Mouse (Mus musculus) limb, embryonic 13.5 days (tissue): ENCODE measurements around the gene Sirpa. TPM values are rescaled to one million over a fixed set of nuclear protein-coding genes. Genes with fewer than 3 reads are reported as not detected.

Experiments used
- ATAC-seq: fragments of 200-750 bp; cut with Nextera tagmentation; 2 replicates; pipeline ENCODE4 v1.8.0; 2017; ENCODE audit warnings: low read depth, moderate number of reproducible peaks, moderate TSS enrichment; ENCODE audit not compliant: low FRiP score
- H3K27ac ChIP-seq: fragments of 300-500 bp; sonication (generic); 2 replicates; pipeline ENCODE4 v1.5.1; 2015; ENCODE audit warnings: inconsistent platforms, mild to moderate bottlenecking, moderate library complexity
- H3K27me3 ChIP-seq: fragments of 300-500 bp; sonication (generic); 2 replicates; pipeline ENCODE4 v1.6.1; 2015; ENCODE audit warnings: mild to moderate bottlenecking, inconsistent platforms
- H3K36me3 ChIP-seq: fragments of 300-500 bp; sonication (generic); 2 replicates; pipeline ENCODE4 v1.6.1; 2015; ENCODE audit warnings: inconsistent platforms, mild to moderate bottlenecking, moderate library complexity
- H3K4me1 ChIP-seq: fragments of 300-500 bp; sonication (generic); 2 replicates; pipeline ENCODE4 v1.6.1; 2015; ENCODE audit warnings: inconsistent platforms
- H3K4me2 ChIP-seq: fragments of 300-500 bp; sonication (generic); replicated peaks from 2 replicates; pipeline ENCODE4 v1.6.1; 2015; ENCODE audit warnings: inconsistent platforms, mild to moderate bottlenecking, moderate library complexity
- H3K4me3 ChIP-seq: fragments of 300-500 bp; sonication (generic); 2 replicates; pipeline ENCODE4 v1.5.1; 2015; ENCODE audit warnings: moderate library complexity, mild to moderate bottlenecking, inconsistent platforms
- H3K9ac ChIP-seq: fragments of 300-500 bp; sonication (generic); 2 replicates; pipeline ENCODE4 v1.6.1; 2015; ENCODE audit warnings: mild to moderate bottlenecking, inconsistent platforms
- H3K9me3 ChIP-seq: fragments of 300-500 bp; sonication (generic); 2 replicates; pipeline ENCODE4 v1.6.1; 2016; ENCODE audit warnings: inconsistent platforms
- WGBS: fragments of 180-500 bp; shearing (Covaris S2); methylation state at CpG from one replicate; pipeline ENCODE4 v1.1.7; 2015; 5-methylcytosine and 5-hydroxymethylcytosine counted together
- polyA plus RNA-seq: library from polyadenylated mRNA; unstranded; fragments of >200 nt; fragmentation: Nextera tagmentation; extraction: Ambion mirVana; gene quantifications from 2 replicates; pipeline ENCODE4 v1.2.1, GENCODE M21; 2015

Sirpa gene
- polyA plus RNA-seq, 1 experiment from 2014 or later = 21.2 TPM

DNA sequence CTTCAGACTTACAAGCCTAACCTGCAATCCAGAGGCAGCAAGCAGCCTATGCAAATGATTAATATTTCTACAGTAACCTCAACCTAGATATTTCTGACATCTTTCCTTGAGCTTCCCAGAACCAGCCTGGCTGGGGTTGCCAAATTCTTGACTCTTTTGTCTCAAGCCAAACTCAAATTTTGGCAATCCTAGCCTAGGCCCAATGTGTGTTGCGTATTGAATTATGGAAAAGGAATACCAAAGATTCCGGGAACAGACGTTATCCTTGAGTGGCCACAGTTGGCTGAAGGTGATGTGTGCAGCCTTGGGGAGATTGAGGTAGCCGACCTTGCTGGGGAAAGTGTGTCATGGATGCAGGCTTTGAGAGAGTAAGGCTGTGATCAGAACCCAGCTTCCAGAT, 66.2 kb downstream of the Sirpa start:
- H3K9me3 ChIP-seq = no peaks in the 10 kb centered on the region
- ATAC-seq = no peak
- H3K4me1 ChIP-seq = no peaks in the 10 kb centered on the region
- H3K27me3 ChIP-seq = no peaks in the 10 kb centered on the region
- no peak overlapping the region for H3K4me3 ChIP-seq
- no peak overlapping the region for H3K9ac ChIP-seq
- H3K36me3 ChIP-seq = no peaks in the 10 kb centered on the region
- no peak overlapping the region for H3K4me2 ChIP-seq
- 85% methylated on average over 4 of the region's 4 CpGs for WGBS
- no peak overlapping the region for H3K27ac ChIP-seq

DNA sequence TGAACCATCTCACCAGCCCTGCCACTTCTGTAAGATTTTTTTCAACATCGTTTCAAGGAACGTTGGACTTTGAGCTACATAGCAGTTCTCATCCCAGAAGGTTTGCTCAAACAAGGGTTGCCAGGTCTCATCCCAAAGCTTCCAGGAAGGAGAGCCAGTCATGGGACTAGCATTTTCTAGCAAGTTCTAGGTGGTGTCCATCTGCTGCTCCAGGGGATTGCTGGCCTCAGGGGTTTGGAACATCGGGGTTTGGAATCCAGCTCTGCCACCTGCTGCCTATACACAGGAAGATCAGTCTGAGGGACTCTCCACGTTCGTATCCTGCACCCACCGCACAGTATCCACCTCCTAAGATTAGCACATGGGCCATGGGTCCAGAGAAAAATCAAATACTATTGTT, 67.4 kb downstream of the Sirpa start:
- Histone ChIP-seq H3K27ac (no peak overlapping the region), H3K4me2 (no peak overlapping the region), H3K9ac (no peak overlapping the region), H3K27me3 (no peaks in the 10 kb centered on the region), H3K4me3 (no peak overlapping the region), H3K36me3 (no peaks in the 10 kb centered on the region), H3K9me3 (no peaks in the 10 kb centered on the region), H3K4me1 (no peaks in the 10 kb centered on the region)
- 70% methylated on average over 6 of the region's 6 CpGs for WGBS
- no peak for ATAC-seq

DNA sequence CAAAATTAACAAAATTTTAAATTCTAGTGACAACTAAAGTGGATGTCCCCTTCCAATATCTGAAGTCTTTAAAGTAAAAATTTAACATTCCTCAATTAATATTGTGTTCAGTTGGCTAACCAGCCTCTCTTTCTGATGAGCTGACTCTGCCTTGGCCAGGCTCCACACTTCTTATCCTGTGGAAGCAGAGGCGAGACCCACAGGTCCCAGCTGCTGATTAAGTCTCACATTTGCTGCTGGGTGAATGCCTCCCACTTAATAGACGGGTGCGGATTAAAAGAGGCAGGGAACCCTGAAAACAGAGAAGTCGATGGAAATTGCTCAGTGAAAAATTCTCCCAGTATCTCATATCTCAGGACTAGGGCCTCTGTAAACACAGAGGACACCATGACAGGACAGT, 69.8 kb downstream of the Sirpa start:
- 73% methylated on average over 4 of the region's 4 CpGs for WGBS
- no peaks in the 10 kb centered on the region for H3K9me3 ChIP-seq
- no peak for ATAC-seq
- no peak overlapping the region for H3K4me2 ChIP-seq
- no peak overlapping the region for H3K9ac ChIP-seq
- H3K4me3 ChIP-seq = no peak overlapping the region
- no peaks in the 10 kb centered on the region for H3K36me3 ChIP-seq
- no peak overlapping the region for H3K27ac ChIP-seq
- H3K4me1 ChIP-seq = no peaks in the 10 kb centered on the region
- H3K27me3 ChIP-seq = no peaks in the 10 kb centered on the region

DNA sequence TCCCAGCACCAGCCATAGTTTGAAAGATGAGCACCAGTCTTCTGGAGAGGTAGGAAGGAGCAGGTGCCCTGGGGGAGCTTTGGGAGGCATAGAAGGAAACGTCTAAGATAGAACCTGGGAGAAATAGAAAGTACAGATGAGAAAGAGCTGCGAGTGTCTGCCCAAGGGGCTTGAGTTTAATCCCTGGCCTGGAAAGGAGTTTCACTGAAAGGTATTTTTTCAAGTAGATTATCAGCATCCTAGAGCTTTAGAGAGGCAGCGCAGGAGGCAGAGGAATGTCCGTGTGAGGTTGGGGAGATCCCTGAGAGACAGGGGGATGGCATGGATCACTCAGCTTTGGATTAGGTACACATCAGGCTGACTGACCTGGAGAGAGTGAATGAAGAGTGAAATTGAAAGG, 79.3 kb downstream of the Sirpa start:
- WGBS = 68% methylated on average over 4 of the region's 4 CpGs
- no peaks in the 10 kb centered on the region for H3K36me3 ChIP-seq
- no peaks in the 10 kb centered on the region for H3K9me3 ChIP-seq
- no peak overlapping the region for H3K4me3 ChIP-seq
- ATAC-seq = no peak
- no peak overlapping the region for H3K9ac ChIP-seq
- H3K4me1 ChIP-seq = no peaks in the 10 kb centered on the region
- no peak overlapping the region for H3K4me2 ChIP-seq
- H3K27me3 ChIP-seq = no peaks in the 10 kb centered on the region
- no peak overlapping the region for H3K27ac ChIP-seq

DNA sequence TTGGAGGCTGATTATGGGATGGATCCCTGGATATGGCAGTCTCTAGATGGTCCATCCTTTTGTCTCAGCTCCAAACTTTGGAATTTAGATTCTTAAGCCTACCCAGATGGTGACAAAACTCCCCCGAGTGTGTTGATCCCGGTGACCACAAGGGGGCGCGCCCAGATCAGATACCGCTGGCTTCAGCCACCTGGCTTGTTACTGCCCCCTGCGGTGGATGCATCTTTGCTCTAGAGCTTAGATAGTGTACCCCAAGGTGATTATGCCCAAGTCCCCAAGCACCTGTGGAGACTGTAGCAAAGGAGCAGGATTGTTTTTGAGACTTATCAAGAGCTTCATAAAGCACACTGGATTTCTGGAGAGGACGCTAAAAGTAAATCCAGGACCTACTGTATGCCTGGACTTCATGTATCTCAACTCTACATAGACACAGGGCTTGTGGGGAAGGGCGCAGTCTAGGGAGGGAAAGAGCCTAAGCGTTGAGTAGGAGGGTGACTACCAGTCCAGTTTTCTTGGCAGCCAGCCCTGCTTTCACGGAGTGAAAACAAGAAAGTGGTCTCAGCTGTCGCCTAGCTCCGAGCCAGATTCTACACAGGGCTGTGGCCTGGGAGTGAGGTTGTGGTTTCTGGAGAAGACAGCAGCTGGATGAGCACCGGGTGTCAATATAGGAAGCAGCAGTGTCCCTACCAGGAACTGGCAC, 82.5 kb downstream of the Sirpa start:
- Histone ChIP-seq H3K9ac (no peak overlapping the region), H3K27me3 (no peaks in the 10 kb centered on the region), H3K9me3 (no peaks in the 10 kb centered on the region), H3K27ac (no peak overlapping the region), H3K4me2 (no peak overlapping the region), H3K36me3 (no peaks in the 10 kb centered on the region), H3K4me3 (no peak overlapping the region), H3K4me1 (peaks cover 8% of the 10 kb centered on the region; the same call in 1 of the 2 replicates)
- 29% methylated on average over 13 of the region's 13 CpGs for WGBS
- ATAC-seq = no peak

DNA sequence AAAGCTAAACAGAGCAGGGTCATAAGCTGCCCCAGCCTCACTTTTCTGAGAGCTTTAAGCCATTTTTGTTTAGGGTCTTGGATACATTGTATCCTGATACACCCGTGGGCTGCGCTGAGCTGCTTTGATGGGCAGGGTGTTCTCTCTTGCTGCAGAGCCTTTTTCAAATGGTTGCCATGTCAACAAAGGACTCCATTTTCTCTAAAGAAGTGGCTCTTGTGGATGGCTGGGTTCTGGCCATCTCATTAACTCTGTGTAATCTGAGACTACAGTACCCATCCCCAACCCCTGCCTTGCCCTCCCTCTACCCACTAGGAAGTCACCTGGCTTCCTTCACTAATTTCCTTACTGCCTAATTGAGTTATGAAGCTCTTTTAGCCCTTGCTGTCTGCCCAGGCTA, 85.0 kb downstream of the Sirpa start:
- Histone ChIP-seq H3K4me2 (no peak overlapping the region), H3K9me3 (no peaks in the 10 kb centered on the region), H3K27ac (no peak overlapping the region), H3K36me3 (no peaks in the 10 kb centered on the region), H3K27me3 (no peaks in the 10 kb centered on the region), H3K4me3 (no peak overlapping the region), H3K4me1 (peaks cover 8% of the 10 kb centered on the region; the same call in 1 of the 2 replicates), H3K9ac (no peak overlapping the region)
- 38% methylated on average over 2 of the region's 2 CpGs for WGBS
- ATAC-seq = no peak

DNA sequence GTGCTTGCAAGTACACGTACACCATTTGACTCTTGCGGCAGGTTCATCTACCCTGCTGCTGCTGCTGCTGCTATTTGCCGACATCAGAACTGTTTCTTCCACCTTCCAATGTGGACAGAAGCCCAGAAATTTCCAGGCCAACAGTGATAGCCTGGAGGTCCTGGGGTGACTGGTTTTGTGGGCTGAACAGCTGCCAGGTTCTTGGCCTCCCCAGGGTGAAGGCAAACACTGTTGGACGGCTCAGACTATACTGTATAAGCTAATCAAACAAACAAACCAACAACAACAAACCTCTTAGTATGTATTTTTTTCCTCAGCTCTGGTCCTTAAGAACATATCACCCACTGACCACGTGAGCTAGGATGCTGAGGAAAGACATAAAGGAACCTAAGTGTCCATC, 86.4 kb downstream of the Sirpa start:
- WGBS = 76% methylated on average over 5 of the region's 5 CpGs
- Histone ChIP-seq H3K4me2 (no peak overlapping the region), H3K4me1 (peaks cover 8% of the 10 kb centered on the region; the same call in 1 of the 2 replicates), H3K36me3 (no peaks in the 10 kb centered on the region), H3K9ac (no peak overlapping the region), H3K9me3 (no peaks in the 10 kb centered on the region), H3K27ac (no peak overlapping the region), H3K4me3 (no peak overlapping the region), H3K27me3 (no peaks in the 10 kb centered on the region)
- no peak for ATAC-seq

DNA sequence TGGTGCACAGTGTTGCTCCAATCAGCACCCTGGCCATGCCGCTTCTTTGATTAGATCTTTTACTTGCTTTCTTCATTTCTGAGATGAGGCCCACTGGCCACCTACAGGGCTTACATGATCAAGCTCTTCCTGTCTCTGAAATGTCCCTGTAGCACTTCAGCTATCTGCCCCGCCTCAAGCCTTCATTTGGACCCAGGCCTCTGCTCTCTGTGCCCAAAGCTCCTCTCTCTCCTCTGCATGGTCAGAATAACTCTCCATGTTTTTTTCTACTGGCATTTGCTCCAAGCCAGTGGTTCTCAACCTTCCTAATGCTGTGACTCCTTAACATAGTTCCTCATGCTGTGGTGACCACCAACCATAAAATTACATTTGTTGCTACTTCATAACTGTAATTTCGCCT, 87.6 kb downstream of the Sirpa start:
- WGBS = 91% methylated on average over 3 of the region's 3 CpGs
- Histone ChIP-seq H3K4me1 (peaks cover 8% of the 10 kb centered on the region; the same call in 1 of the 2 replicates), H3K27ac (no peak overlapping the region), H3K36me3 (no peaks in the 10 kb centered on the region), H3K4me3 (no peak overlapping the region), H3K9me3 (no peaks in the 10 kb centered on the region), H3K4me2 (no peak overlapping the region), H3K9ac (no peak overlapping the region), H3K27me3 (no peaks in the 10 kb centered on the region)
- ATAC-seq = no peak

Other genes starting within 250 kb of the Sirpa start
- gene Il1b, start 221.7 kb upstream of the Sirpa start, polyA plus RNA-seq = 0.45 TPM in 1 of 2 replicates, not detected in the other
- gene F830045P16Rik, start 56.2 kb upstream of the Sirpa start, polyA plus RNA-seq = 0.09 TPM in 2 replicates
- gene Pdyn, start 107.0 kb downstream of the Sirpa start, polyA plus RNA-seq = 0.27 and 0.79 TPM in 2 replicates
- gene Stk35, start 207.7 kb downstream of the Sirpa start, polyA plus RNA-seq = 10.1 and 10.3 TPM in 2 replicates